Mouse (Mus musculus): ENCODE results near the gene Thap8.

The Thap8 gene

GRCm38 (mm10) chr7:30282740-30283139, 2.8 kb downstream of the Thap8 start:
- DNase-seq (ENCODE audit: inconsistent age in 2 of 2, low spot score in 1 of 2), result no peak

GRCm38 (mm10) chr7:30286701-30287410, 7.0 kb downstream of the Thap8 start:
- peak in 1 of 2 experiments; percentile 55 for DNase-seq (ENCODE audit: inconsistent age in 2 of 2, low spot score in 1 of 2)

- DNase-seq (ENCODE audit: inconsistent age in 2 of 2, low spot score in 1 of 2), result no peak
Measured at GRCm38 (mm10) chr7:30288046-30288445, 8.2 kb downstream of the Thap8 start.

GRCm38 (mm10) chr7:30289071-30289713, 9.3 kb downstream of the Thap8 start:
- DNase-seq (ENCODE audit: inconsistent age in 2 of 2, low spot score in 1 of 2), result no peak

- DNase-seq (ENCODE audit: inconsistent age in 2 of 2, low spot score in 1 of 2), result no peak
Measured at GRCm38 (mm10) chr7:30289714-30290399, 10.0 kb downstream of the Thap8 start.

- peak; percentile 69 to 75 for DNase-seq (ENCODE audit: inconsistent age in 2 of 2, low spot score in 1 of 2)
Measured at GRCm38 (mm10) chr7:30291215-30292131, 11.6 kb downstream of the Thap8 start, which contains the start of gene Clip3. TSS of gene Clip3 (plus strand) at chr7:30291728.

GRCm38 (mm10) chr7:30293795-30294194, 13.9 kb downstream of the Thap8 start:
- DNase-seq (ENCODE audit: inconsistent age in 2 of 2, low spot score in 1 of 2), result no peak

- no peak for DNase-seq (ENCODE audit: inconsistent age in 2 of 2, low spot score in 1 of 2)
Measured at GRCm38 (mm10) chr7:30294296-30294695, 14.4 kb downstream of the Thap8 start.

GRCm38 (mm10) chr7:30295103-30295502, 15.2 kb downstream of the Thap8 start:
- peak; percentile 80 to 82 for DNase-seq (ENCODE audit: inconsistent age in 2 of 2, low spot score in 1 of 2)

- no peak for DNase-seq (ENCODE audit: inconsistent age in 2 of 2, low spot score in 1 of 2)
Measured at GRCm38 (mm10) chr7:30296816-30297215, 16.9 kb downstream of the Thap8 start.

GRCm38 (mm10) chr7:30297266-30297665, 17.4 kb downstream of the Thap8 start:
- DNase-seq (ENCODE audit: inconsistent age in 2 of 2, low spot score in 1 of 2), result no peak

- peak in 1 of 2 experiments; percentile 60 for DNase-seq (ENCODE audit: inconsistent age in 2 of 2, low spot score in 1 of 2)
Measured at GRCm38 (mm10) chr7:30300914-30301313, 21.0 kb downstream of the Thap8 start.

- DNase-seq (ENCODE audit: inconsistent age in 2 of 2, low spot score in 1 of 2), result no peak
Measured at GRCm38 (mm10) chr7:30306083-30306779, 26.3 kb downstream of the Thap8 start.

- DNase-seq (ENCODE audit: inconsistent age in 2 of 2, low spot score in 1 of 2), result peak; percentile 96 to 97
Measured at GRCm38 (mm10) chr7:30308076-30309005, 28.4 kb downstream of the Thap8 start, which contains the start of gene Alkbh6. TSS of gene Alkbh6 (plus strand) at chr7:30308717.

GRCm38 (mm10) chr7:30309395-30310129, 29.7 kb downstream of the Thap8 start:
- no peak for DNase-seq (ENCODE audit: inconsistent age in 2 of 2, low spot score in 1 of 2)

GRCm38 (mm10) chr7:30310136-30310535, 30.2 kb downstream of the Thap8 start:
- DNase-seq (ENCODE audit: inconsistent age in 2 of 2, low spot score in 1 of 2), result no peak

GRCm38 (mm10) chr7:30313666-30314320, 33.9 kb downstream of the Thap8 start:
- no peak for DNase-seq (ENCODE audit: inconsistent age in 2 of 2, low spot score in 1 of 2)

GRCm38 (mm10) chr7:30314721-30315155, 34.8 kb downstream of the Thap8 start, which contains the start of gene Syne4:
TSS of gene Syne4 (plus strand) at chr7:30314807.
- DNase-seq (ENCODE audit: inconsistent age in 2 of 2, low spot score in 1 of 2), result peak in 1 of 2 experiments; percentile 54

Measured in adrenal gland, adult (tissue).